Mouse (Mus musculus): ENCODE data around the gene Ift172. TPM values are rescaled to one million over a fixed set of nuclear protein-coding genes. Genes with fewer than 3 reads are reported as not detected.
"Not testable (repeated sequence)": the region's sequence is repeated elsewhere in the genome, so short reads cannot be mapped to it uniquely, and the experiment has no call there.

Ift172 gene
- total RNA-seq, 2 experiments from 2014 or later: 39.7 to 41.8 TPM

DNA sequence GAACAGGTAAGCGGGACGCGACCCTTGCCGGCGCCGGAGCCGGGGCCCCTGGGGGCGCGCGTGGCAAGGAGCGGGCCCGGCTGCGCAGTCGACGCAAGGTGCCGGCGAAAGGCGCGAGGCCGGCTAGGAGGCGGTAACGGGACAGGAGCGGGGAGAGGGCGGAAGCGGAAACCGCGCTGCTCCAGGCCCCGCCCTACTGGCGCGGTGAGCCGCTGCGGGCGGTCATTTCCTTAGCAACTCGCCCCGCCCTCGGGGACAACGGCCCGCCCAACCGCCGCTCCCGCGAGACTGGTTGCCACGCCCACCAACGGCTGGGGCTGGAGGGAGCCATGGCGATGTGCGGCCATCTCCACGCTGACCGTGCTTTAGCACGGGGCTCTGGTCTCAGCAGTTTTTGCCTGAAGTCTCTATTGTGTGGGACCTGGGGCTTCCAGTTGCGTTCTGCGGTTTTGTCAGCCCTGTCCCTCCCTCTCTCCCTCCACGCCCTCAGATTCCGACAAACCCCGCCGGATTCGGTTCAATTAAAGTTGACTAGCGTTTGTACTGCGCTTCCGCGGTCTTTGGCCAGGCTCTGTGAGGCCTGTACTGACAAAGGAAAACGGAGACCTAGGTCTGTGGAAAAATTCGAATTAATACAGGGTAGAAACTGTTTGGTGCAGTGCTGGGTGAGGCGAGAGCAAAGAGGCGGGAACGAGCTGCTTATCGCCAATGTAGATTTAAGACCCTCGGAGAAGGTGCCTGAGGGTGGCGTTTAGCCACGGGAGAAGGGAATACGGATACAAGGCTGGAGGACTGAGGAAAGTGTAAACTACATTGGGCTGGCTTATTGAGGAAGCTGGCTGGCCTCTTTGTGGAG lies 70.2 kb downstream of the Ift172 start, which contains the start of gene Ppm1g:
Ppm1g (minus strand) TSS at position 240 of the 856 bp plus-strand sequence.
- peak; percentile 95 for DNase-seq (ENCODE audit: low spot score)
- intact Hi-C loops (cut with DNase I): loop anchor here (2.0 to 5.0 kb wide), 2 partner anchors 20 to 67 kb away; partner anchors contain the start of genes Gm9970 and Nrbp1

- DNase-seq (ENCODE audit: low spot score): no peak
- intact Hi-C loops (cut with DNase I): loop anchor here (2.0 to 5.0 kb wide), 4 partner anchors 17 to 107 kb away; partner anchors contain the start of genes Gm9970, Nrbp1 and Zfp513
Measured at GRCm38 (mm10) chr5:31219911-31220447, 70.9 kb downstream of the Ift172 start.

GRCm38 (mm10) chr5:31219474-31219873 lies 71.4 kb downstream of the Ift172 start:
- intact Hi-C loops (cut with DNase I): loop anchor here (2.0 to 5.0 kb wide), 2 partner anchors 17 to 108 kb away; partner anchors contain the start of gene Zfp513
- DNase-seq (ENCODE audit: low spot score): no peak

- intact Hi-C loops (cut with DNase I): loop anchor here (2.0 to 5.0 kb wide), 2 partner anchors 16 to 108 kb away; partner anchors contain the start of gene Zfp513
- no peak for DNase-seq (ENCODE audit: low spot score)
Measured at GRCm38 (mm10) chr5:31219070-31219469, 71.8 kb downstream of the Ift172 start.

GRCm38 (mm10) chr5:31218294-31218693 lies 72.6 kb downstream of the Ift172 start:
- intact Hi-C loops (cut with DNase I): loop anchor here (2.0 to 5.0 kb wide), 2 partner anchors 15 to 109 kb away; partner anchors contain the start of gene Zfp513

GRCm38 (mm10) chr5:31216554-31216953 lies 74.4 kb downstream of the Ift172 start:
- intact Hi-C loops (cut with DNase I): loop anchor here (5.0 kb wide), 1 partner anchor 111 kb away; no protein-coding TSS in a partner anchor
- DNase-seq (ENCODE audit: low spot score): not testable (repeated sequence)

More at GRCm38 (mm10) chr5:31218294-31218693, 72.6 kb downstream of the Ift172 start:
- DNase-seq (ENCODE audit: low spot score): no peak

DNA sequence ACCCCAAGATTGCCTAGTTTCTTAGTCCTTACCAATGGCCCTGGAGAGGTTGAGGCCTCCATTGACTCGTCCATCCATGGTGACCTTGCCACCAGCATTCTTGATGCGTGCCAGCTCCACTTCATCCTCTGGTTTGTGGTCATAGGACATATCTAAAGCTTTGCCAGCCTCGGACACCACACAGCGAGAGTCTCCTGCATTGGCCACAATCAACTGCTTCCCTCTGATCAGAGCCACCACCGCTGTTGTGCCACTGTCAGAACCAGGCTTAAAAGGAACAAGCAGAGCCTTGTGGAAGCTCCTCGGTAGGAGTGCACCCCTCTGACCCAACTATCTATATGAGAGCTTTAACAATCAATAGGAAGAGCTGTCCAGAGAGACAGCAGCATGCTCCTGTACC lies 86.5 kb downstream of the Ift172 start:
- intact Hi-C loops (cut with DNase I): no loop called here
- DNase-seq (ENCODE audit: low spot score): no peak

DNA sequence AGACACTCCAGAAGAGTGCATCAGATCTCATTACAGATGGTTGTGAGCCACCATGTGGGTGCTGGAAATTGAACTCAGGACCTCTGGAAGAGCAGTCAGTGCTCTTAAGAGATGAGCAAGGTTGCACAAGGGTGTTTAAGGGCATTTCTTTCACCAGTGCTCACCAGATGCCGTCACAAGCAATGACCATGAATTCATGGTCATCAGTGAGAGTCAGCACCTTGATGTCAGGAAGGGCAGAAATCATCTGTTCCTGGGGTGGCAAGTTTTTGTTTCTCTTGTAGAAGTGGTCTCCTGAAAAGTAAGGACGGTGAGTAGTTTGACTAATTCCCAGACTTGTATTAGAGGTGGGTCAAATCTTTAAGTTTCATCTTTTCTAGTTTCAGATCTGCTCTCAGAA lies 87.0 kb downstream of the Ift172 start:
- DNase-seq (ENCODE audit: low spot score): no peak
- intact Hi-C loops (cut with DNase I): loop anchor here (2.0 kb wide), 1 partner anchor 15 kb away; no protein-coding TSS in a partner anchor

Other genes with a start within 250 kb of the Ift172 start
- 10 to 100 TPM; 44.1 to 47.0 TPM for gene Atraid, start 242.8 kb downstream of the Ift172 start, total RNA-seq (2021)
- gene Slc5a6, start 242.2 kb downstream of the Ift172 start, total RNA-seq (2021): 10 to 100 TPM in 1 of 2 experiments, 1 to 10 TPM in 1; 9.9 to 10.5 TPM
- gene Cad, start 236.3 kb downstream of the Ift172 start, total RNA-seq (2021): 10 to 100 TPM; 14.4 to 15.5 TPM
- gene Dnajc5g, start 184.8 kb downstream of the Ift172 start, total RNA-seq (2021): not detected
- not detected for gene Slc30a3, start 182.9 kb downstream of the Ift172 start, total RNA-seq (2021)
- gene Trim54, start 174.4 kb downstream of the Ift172 start, total RNA-seq (2021): 100 to 1,000 TPM; 183 to 212 TPM
- gene Ucn, start 152.3 kb downstream of the Ift172 start, total RNA-seq (2021): not detected
- gene Mpv17, start 136.9 kb downstream of the Ift172 start, total RNA-seq (2021): 10 to 100 TPM; 55.1 to 55.5 TPM
- gene Gm29609, start 111.2 kb downstream of the Ift172 start, total RNA-seq (2021): under 1 TPM; 0.23 to 0.28 TPM
- 10 to 100 TPM; 32.0 to 35.8 TPM for gene Gtf3c2, start 111.0 kb downstream of the Ift172 start, total RNA-seq (2021)
- 10 to 100 TPM; 61.3 to 62.5 TPM for gene Snx17, start 97.9 kb downstream of the Ift172 start, total RNA-seq (2021)
- 10 to 100 TPM; 51.6 to 55.5 TPM for gene Eif2b4, start 97.7 kb downstream of the Ift172 start, total RNA-seq (2021)
- 1 to 10 TPM; 7.3 to 8.1 TPM for gene Zfp513, start 88.8 kb downstream of the Ift172 start, total RNA-seq (2021)
- 10 to 100 TPM; 58.5 to 61.7 TPM for gene Ppm1g, start 70.4 kb downstream of the Ift172 start, total RNA-seq (2021)
- gene Nrbp1, start 50.3 kb downstream of the Ift172 start, total RNA-seq (2021): 10 to 100 TPM; 74.3 to 80.5 TPM
- not detected for gene Gm9970, start 49.9 kb downstream of the Ift172 start, total RNA-seq (2021)
- gene Krtcap3, start 39.4 kb downstream of the Ift172 start, total RNA-seq (2021): 1 to 10 TPM; 1.3 to 1.7 TPM
- 1 to 10 TPM; 3.6 to 4.1 TPM for gene Fndc4, start 5.0 kb upstream of the Ift172 start, total RNA-seq (2021)
- not detected for gene Gckr, start 6.3 kb upstream of the Ift172 start, total RNA-seq (2021)
- gene Zfp512, start 161.3 kb upstream of the Ift172 start, total RNA-seq (2021): 10 to 100 TPM; 19.2 to 22.2 TPM
- gene 4930548H24Rik, start 194.6 kb upstream of the Ift172 start, total RNA-seq (2021): not detected
- gene Gpn1, start 203.6 kb upstream of the Ift172 start, total RNA-seq (2021): 10 to 100 TPM; 23.7 to 25.4 TPM
- gene Slc4a1ap, start 235.9 kb upstream of the Ift172 start, total RNA-seq (2021): 10 to 100 TPM; 19.1 to 19.5 TPM
- 10 to 100 TPM; 12.4 to 13.6 TPM for gene Supt7l, start 236.7 kb upstream of the Ift172 start, total RNA-seq (2021)